Mouse (Mus musculus): ENCODE data around the gene Kcnc1.

- TF ChIP-seq CTCF (conservative IDR thresholded peaks at IDR 0.05; ENCODE audit: low read length) (no peak), POU5F1 (IDR thresholded peaks at IDR 0.05; ENCODE audit: borderline replicate concordance, low read length) (no peak)
These were observed 25.2 kb upstream of the Kcnc1 start for GRCm38 (mm10) chr7:46371104-46371503.
